Mouse (Mus musculus) ES-Bruce4 (cell line): ENCODE measurements around the gene Hebp1.

Experiments used
- CTCF ChIP-seq: IDR thresholded peaks from one replicate; pipeline ENCODE4 v1.8.1; 2011; ENCODE audit warnings: low read depth, low read length
- EP300 ChIP-seq: IDR thresholded peaks from 2 replicates; pipeline ENCODE4 v1.6.1; 2011; ENCODE audit warnings: low read depth, low read length; ENCODE audit not compliant: insufficient read depth
- POLR2A ChIP-seq: IDR thresholded peaks from one replicate; pipeline ENCODE4 v1.8.1; 2011; ENCODE audit warnings: low read length; ENCODE audit not compliant: insufficient read depth

DNA sequence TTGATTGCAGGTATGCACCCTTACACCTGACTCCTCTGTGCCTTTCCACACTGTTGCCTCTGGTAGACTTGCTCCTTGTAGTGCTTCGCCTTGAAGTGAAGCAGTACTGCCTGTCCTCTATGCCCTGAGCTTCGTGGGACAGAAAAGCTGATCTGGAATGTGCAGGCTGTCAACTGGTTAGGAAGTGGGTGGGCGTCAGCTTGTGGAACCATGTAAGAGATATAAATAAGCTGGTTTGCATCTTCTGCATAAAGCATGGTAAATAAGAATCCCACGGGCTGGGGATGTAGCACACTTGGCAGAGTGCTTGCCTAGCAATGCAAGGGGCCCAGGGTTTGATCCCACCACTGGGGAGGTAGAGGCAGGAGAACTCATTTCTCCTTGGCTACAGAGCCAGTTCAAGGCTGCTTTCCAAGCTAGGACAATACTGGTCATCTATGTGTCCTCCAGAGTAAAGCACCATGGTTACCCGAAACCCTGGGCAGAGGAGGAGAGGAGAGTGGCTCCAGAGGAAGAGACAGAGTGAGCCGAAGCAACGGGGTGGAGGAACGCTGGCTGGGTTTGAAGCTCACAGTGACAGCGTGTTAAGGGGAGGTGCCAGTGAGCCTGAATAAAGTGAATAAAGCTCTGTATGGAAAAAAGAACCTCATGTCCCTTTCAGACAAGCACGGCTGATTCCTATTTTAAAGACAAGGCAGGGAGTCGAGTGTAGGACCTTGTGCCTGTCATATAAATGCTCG is 34.8 kb upstream of the Hebp1 start:
- no peak for TF ChIP-seq CTCF
- TF ChIP-seq EP300, result no peak
- TF ChIP-seq POLR2A, result no peak
